Mouse (Mus musculus): ENCODE results near the gene Slc2a6. TPM values are rescaled to one million over a fixed set of nuclear protein-coding genes. Genes with fewer than 3 reads are reported as not detected.

Slc2a6 gene
- polyA plus RNA-seq, 1 experiment from 2014 or later: 0.26 TPM

DNA sequence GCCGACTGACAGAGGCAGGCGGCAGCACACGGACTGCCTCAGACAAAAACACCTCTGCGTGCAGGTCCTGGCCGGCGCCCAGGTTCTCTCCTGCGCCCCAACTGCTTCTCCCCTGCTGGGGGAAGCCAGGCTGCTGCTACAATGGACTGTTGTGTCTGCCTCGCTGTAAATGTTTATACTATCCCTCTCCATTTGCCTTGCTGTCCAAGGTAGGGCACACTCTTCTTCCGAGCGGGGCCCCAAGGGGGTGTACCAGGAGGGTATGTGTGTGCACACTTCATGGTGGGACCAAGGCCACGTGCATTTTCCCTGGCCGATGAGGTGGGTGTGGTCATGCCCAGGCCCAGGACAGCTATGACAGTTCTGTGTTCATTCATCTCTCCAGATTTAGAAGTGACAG lies 31.0 kb upstream of the Slc2a6 start:
- H3K9me3 ChIP-seq (replicated peaks): no peaks in the 10 kb centered on the region
- peak; percentile 34; the same call in 1 of the 2 replicates for ATAC-seq (replicated peaks; ENCODE audit: insufficient number of reproducible peaks, insufficient read depth, low FRiP score, low read depth)
- no peak overlapping the region for H3K4me2 ChIP-seq
- no peaks in the 10 kb centered on the region for H3K27me3 ChIP-seq
- peaks cover 30% of the 10 kb centered on the region for H3K4me1 ChIP-seq (replicated peaks)
- H3K9ac ChIP-seq: no peak overlapping the region
- H3K36me3 ChIP-seq: no peaks in the 10 kb centered on the region
- H3K27ac ChIP-seq: no peak overlapping the region
- no peak overlapping the region for H3K4me3 ChIP-seq
- WGBS: 42% methylated on average over 12 of the region's 12 CpGs

DNA sequence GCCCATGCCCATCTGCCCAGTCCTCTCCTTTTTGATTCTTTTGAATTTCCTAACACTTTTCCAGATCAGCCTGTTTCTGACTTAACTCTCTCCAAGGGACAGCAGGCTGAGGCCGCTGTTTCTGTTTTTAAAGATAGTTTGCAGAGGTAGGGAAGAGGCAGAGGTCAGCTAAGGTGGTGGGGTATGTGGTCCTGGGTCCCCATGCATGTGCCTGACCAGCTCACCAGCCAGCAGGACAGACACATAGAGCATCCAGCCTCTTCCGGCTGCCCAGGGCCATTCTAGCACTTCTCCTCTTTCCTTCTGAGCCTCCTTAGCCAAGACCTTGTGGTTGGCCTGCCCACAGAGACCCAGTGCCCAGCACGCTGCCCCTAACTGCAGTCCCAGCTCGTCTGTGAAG lies 30.5 kb upstream of the Slc2a6 start:
- Histone ChIP-seq H3K27ac (no peak overlapping the region), H3K9ac (no peak overlapping the region), H3K4me3 (no peak overlapping the region), H3K4me2 (no peak overlapping the region), H3K4me1 (replicated peaks) (peaks cover 30% of the 10 kb centered on the region), H3K36me3 (no peaks in the 10 kb centered on the region), H3K9me3 (replicated peaks) (no peaks in the 10 kb centered on the region), H3K27me3 (no peaks in the 10 kb centered on the region)
- 61% methylated on average over 4 of the region's 4 CpGs for WGBS
- no peak for ATAC-seq (replicated peaks; ENCODE audit: insufficient number of reproducible peaks, insufficient read depth, low FRiP score, low read depth)

DNA sequence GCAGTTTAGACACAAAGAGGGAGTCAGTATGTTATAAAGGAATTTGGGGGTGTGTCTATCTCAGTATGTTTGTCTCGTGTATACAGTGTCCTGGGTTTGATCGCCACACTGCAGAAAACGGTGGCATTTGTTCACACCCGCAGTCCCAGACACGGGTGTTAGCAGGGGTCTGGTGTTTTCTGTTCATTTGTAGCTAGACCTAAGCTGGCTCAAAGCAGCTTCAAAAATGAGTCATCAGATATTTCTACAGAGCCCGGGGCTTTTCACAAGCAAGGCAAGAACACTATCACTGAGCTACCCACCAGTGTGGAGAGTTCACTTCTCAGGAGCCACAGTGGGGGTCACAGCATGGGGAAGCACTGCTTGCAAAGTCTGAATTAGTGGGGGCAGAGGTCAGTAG lies 21.6 kb upstream of the Slc2a6 start:
- Histone ChIP-seq H3K36me3 (no peaks in the 10 kb centered on the region), H3K27ac (no peak overlapping the region), H3K4me3 (no peak overlapping the region), H3K4me2 (no peak overlapping the region), H3K27me3 (no peaks in the 10 kb centered on the region), H3K9ac (no peak overlapping the region), H3K4me1 (replicated peaks) (no peaks in the 10 kb centered on the region), H3K9me3 (replicated peaks) (no peaks in the 10 kb centered on the region)
- no peak for ATAC-seq (replicated peaks; ENCODE audit: insufficient number of reproducible peaks, insufficient read depth, low FRiP score, low read depth)
- WGBS: 68% methylated on average over 6 of the region's 6 CpGs

DNA sequence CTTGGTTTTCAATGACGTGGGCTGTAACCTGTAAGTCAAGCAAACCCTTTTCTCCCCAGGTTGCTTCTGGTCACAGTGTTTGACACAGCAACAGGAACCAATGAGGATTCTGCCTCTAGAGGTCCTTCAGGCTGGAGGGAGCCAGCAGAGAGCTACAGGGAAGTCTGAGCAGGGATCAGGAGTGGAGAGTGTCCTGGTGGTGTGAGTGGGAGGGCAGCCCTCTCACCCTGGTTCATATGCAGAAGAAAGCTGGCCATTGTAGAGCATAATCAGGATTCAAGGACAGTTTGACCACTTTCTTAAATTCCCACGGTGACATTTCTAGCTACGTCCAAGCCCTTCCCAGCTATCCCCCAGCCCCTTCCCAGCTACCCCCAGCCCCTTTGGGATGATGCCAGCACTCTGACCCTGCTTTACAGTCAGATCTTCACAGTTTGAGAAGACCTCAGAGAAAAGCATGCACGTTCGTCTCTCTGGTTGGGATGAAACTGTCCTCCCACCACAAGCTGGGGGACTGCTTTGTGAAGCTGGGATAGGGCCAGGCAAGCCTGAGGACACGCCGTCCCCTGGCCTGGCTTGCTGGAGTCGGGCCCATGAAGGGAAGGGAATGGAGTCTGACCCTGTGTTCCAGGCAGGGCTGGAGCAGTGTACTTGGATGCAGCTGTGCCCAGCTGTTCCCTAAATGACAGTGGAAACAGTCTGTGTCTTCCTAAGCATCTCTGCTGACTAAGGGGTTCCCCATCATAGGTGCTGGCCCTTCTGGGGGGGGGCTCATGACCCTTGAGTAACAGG lies 18.4 kb upstream of the Slc2a6 start:
- Histone ChIP-seq H3K4me1 (replicated peaks) (peaks cover 10% of the 10 kb centered on the region), H3K27ac (no peak overlapping the region), H3K36me3 (no peaks in the 10 kb centered on the region), H3K9ac (no peak overlapping the region), H3K9me3 (replicated peaks) (no peaks in the 10 kb centered on the region), H3K4me3 (no peak overlapping the region), H3K27me3 (no peaks in the 10 kb centered on the region), H3K4me2 (no peak overlapping the region)
- 57% methylated on average over 8 of the region's 8 CpGs for WGBS
- no peak for ATAC-seq (replicated peaks; ENCODE audit: insufficient number of reproducible peaks, insufficient read depth, low FRiP score, low read depth)

DNA sequence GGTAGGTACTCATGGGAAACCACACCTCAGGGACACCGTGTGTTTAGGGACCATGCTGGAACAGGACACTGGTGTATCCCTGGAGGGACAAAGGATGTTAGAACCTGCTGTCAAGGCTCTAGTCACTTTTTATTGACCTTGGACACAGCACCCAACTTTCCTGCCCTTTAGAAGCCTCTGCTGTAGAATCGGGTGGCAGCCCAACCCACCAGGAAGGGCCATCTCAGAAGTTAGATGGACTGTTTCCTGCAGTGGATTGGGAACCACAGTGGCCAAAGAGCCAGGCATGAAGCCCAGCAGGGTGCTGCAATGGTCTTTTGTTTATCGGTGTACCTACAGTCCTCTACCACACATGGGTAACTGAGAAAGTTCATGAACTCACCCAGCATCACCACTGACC lies 16.8 kb upstream of the Slc2a6 start:
- no peak overlapping the region for H3K9ac ChIP-seq
- no peaks in the 10 kb centered on the region for H3K9me3 ChIP-seq (replicated peaks)
- H3K36me3 ChIP-seq: no peaks in the 10 kb centered on the region
- ATAC-seq (replicated peaks; ENCODE audit: insufficient number of reproducible peaks, insufficient read depth, low FRiP score, low read depth): no peak
- no peak overlapping the region for H3K4me2 ChIP-seq
- no peaks in the 10 kb centered on the region for H3K27me3 ChIP-seq
- H3K4me1 ChIP-seq (replicated peaks): peaks cover 12% of the 10 kb centered on the region
- no peak overlapping the region for H3K4me3 ChIP-seq
- WGBS: 74% methylated on average over 3 of the region's 3 CpGs
- H3K27ac ChIP-seq: no peak overlapping the region

DNA sequence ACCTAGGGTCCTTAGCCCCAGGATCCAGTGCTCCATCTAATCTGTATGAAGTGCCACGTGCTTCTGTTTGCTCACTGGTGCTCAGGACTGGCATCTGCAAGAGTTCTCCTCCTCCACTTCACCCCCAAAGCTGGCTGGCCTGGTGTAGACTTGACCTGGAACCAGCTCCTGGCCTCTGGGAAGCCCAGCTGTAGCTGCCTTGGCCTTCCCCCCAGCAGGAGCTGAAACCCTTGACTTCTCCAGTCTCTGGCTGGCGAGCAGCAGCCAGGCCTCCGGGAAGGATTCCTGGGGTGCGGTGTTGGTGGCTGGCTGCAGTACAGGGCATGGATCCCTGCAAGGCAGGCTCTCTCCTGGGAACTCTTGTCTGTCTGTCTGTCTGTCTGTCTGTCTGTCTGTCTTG lies 16.4 kb upstream of the Slc2a6 start:
- Histone ChIP-seq H3K9me3 (replicated peaks) (no peaks in the 10 kb centered on the region), H3K4me2 (no peak overlapping the region), H3K27me3 (no peaks in the 10 kb centered on the region), H3K9ac (no peak overlapping the region), H3K27ac (no peak overlapping the region), H3K36me3 (no peaks in the 10 kb centered on the region), H3K4me3 (no peak overlapping the region), H3K4me1 (replicated peaks) (peaks cover 12% of the 10 kb centered on the region)
- 73% methylated on average over 4 of the region's 4 CpGs for WGBS
- ATAC-seq (replicated peaks; ENCODE audit: insufficient number of reproducible peaks, insufficient read depth, low FRiP score, low read depth): no peak

DNA sequence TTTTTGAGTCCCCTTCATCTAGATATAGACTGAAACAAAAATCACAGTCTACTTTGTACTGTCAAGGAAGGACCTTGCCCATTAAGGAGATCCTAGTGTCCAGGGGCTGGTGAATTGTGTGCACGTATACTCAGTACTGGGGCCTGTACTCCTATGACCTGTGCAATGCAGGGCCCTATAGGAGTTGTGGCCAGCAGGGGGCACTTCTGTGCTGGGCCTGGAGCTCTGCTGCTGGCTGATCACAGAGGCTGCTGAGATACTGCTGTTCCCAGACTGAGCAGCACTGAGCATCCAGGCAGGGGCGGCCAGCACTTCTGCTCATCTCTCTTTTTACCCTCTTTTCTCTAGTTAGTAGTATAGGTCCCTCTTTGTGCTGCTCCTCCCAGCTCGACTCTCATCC lies 15.7 kb upstream of the Slc2a6 start:
- no peak overlapping the region for H3K9ac ChIP-seq
- H3K4me1 ChIP-seq (replicated peaks): peaks cover 12% of the 10 kb centered on the region
- no peaks in the 10 kb centered on the region for H3K9me3 ChIP-seq (replicated peaks)
- no peaks in the 10 kb centered on the region for H3K36me3 ChIP-seq
- 30% methylated on average over 3 of the region's 3 CpGs for WGBS
- no peak overlapping the region for H3K27ac ChIP-seq
- peak; percentile 74; the same call in 1 of the 2 replicates for ATAC-seq (replicated peaks; ENCODE audit: insufficient number of reproducible peaks, insufficient read depth, low FRiP score, low read depth)
- H3K4me2 ChIP-seq: no peak overlapping the region
- no peak overlapping the region for H3K4me3 ChIP-seq
- no peaks in the 10 kb centered on the region for H3K27me3 ChIP-seq

DNA sequence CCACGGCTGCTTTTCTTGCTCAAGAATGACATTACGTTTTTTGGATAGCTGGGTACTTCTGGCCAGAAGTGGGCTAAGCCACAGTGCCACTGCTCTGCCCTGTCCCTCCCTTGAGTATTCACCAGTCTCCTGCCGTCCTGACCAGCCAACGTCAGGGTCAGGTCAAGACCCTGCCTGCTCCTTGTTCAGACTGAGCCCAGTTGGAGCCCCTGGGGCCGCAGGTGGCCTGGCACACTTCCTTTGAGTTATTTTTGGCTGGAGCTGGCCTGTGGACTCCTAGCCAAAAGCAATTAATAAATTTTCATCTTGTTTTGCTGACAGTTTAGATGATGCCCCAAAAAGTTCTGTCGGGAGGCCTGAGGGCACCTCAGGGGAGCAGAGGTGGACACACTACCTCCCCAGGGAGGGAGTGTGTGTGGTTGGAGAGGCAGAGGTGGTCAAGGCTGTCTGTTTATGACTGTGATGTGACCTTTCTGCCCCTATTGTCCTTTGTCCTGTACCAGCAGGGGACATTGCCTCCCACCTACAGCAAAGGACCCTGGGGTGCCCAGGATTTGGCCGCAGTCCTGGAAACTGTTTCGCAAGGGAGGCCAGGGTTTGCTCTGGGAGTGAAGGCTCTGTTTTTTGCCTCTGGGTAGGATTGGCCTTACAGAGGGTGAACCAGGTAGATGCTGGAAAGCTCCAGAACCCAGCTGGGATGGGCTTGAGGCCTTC lies 14.5 kb upstream of the Slc2a6 start:
- H3K27me3 ChIP-seq: no peaks in the 10 kb centered on the region
- H3K4me3 ChIP-seq: no peak overlapping the region
- no peaks in the 10 kb centered on the region for H3K9me3 ChIP-seq (replicated peaks)
- no peak overlapping the region for H3K9ac ChIP-seq
- no peak overlapping the region for H3K27ac ChIP-seq
- 64% methylated on average over 8 of the region's 8 CpGs for WGBS
- no peak overlapping the region for H3K4me2 ChIP-seq
- no peaks in the 10 kb centered on the region for H3K36me3 ChIP-seq
- ATAC-seq (replicated peaks; ENCODE audit: insufficient number of reproducible peaks, insufficient read depth, low FRiP score, low read depth): no peak
- peaks cover 12% of the 10 kb centered on the region for H3K4me1 ChIP-seq (replicated peaks)

DNA sequence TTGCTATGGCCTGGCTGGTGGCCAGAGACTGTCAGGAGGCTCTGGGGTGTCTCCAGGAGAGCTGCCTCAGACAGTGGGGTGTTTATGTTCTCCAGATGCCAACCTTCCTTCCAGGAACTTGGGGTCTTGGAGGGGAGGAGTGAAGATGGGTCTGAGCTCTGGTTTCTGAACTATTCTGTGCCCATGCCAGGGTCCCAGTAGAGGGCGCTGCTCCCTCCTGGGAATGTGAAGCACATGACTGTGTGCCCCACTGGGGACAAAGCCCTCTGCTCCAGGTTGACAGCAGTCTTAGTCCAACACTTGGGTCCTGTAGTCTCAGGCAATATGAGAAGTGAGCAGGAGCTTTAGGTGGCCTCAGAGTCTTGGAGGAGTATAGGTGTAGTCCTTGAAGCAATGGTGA lies 11.5 kb upstream of the Slc2a6 start:
- Histone ChIP-seq H3K9me3 (replicated peaks) (no peaks in the 10 kb centered on the region), H3K4me3 (no peak overlapping the region), H3K9ac (no peak overlapping the region), H3K4me2 (no peak overlapping the region), H3K4me1 (replicated peaks) (peaks cover 12% of the 10 kb centered on the region), H3K27ac (no peak overlapping the region), H3K27me3 (no peaks in the 10 kb centered on the region; the same call in 1 of the 2 replicates), H3K36me3 (no peaks in the 10 kb centered on the region)
- ATAC-seq (replicated peaks; ENCODE audit: insufficient number of reproducible peaks, insufficient read depth, low FRiP score, low read depth): no peak
- WGBS: 4% methylated on average over 1 of the region's 1 CpGs

DNA sequence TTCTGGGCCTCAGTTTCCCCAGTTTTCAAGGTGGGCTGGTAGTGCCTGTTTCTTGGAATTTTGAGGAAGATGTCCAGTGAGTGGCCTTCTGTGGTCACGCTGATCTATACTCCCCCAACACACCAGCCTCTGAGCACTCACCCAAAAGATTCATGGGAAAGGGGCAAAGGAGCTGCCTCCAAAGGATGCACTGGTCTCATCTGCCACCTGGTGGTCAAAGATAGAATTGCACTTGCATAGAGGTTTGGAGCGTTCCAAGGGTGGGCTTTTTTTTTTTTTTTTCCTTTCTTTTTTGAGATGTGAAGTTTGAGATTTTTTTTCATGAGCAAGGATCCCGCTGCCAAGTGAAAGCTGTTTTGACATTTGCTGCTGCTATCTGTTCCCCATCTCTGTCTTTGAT lies 10.8 kb upstream of the Slc2a6 start:
- no peak for ATAC-seq (replicated peaks; ENCODE audit: insufficient number of reproducible peaks, insufficient read depth, low FRiP score, low read depth)
- no peaks in the 10 kb centered on the region; the same call in 1 of the 2 replicates for H3K27me3 ChIP-seq
- H3K9ac ChIP-seq: no peak overlapping the region
- no peak overlapping the region for H3K4me2 ChIP-seq
- no peak overlapping the region for H3K27ac ChIP-seq
- no peak overlapping the region for H3K4me3 ChIP-seq
- 1% methylated on average over 3 of the region's 3 CpGs for WGBS
- H3K4me1 ChIP-seq (replicated peaks): peaks cover 12% of the 10 kb centered on the region
- H3K9me3 ChIP-seq (replicated peaks): no peaks in the 10 kb centered on the region
- no peaks in the 10 kb centered on the region for H3K36me3 ChIP-seq

DNA sequence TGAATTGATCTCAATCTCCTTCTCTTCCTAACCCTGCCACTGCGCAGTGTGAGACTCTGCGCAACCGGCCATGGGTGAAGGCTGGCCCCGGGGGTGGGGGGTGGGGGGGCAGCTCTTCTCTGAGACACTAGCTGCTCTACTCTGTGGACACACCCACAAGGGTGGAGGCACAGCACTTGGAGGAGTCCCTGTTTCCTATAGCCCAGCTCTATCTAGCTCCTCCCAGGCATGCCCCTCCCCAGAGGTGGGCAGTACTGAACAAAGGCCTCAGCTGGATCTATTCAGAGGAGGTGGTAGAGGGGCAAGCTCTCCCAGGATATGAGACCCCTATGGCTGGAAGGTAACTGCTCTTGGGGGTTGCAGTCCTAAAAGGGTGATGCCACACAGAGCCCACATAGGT lies 9.2 kb upstream of the Slc2a6 start:
- Histone ChIP-seq H3K4me1 (replicated peaks) (0 out of 2 replicates have a peak, but pooled peaks cover 3% of the 10 kb centered on the region), H3K9ac (no peak overlapping the region), H3K4me2 (no peak overlapping the region), H3K36me3 (no peaks in the 10 kb centered on the region), H3K27ac (no peak overlapping the region), H3K27me3 (no peaks in the 10 kb centered on the region; the same call in 1 of the 2 replicates), H3K9me3 (replicated peaks) (no peaks in the 10 kb centered on the region), H3K4me3 (no peak overlapping the region)
- ATAC-seq (replicated peaks; ENCODE audit: insufficient number of reproducible peaks, insufficient read depth, low FRiP score, low read depth): no peak
- 56% methylated on average over 4 of the region's 4 CpGs for WGBS
